In genomic region chr8:35206271-35206670, GRCm38 (mm10) we compare ENCODE assay signal across 9 mouse cellular contexts.
DNase-seq lines count a peak whose midpoint lies in the region; ATAC-seq lines count a peak whose summit lies in the region.
"Had no signal": no experiment of that assay in that cellular context is flagged by ENCODE, and none has a peak within 500 bp of the region (broad histone marks: within the 10 kb centered on the region; RNA-seq: fewer than 3 reads in every experiment).

No protein-coding gene starts in this region.

- DNase-seq in forebrain, embryonic 10.5 days (ENCODE audit: extremely low spot score, low spot score) = no peak
- peak; percentile 71 for DNase-seq in heart, adult 9 months (ENCODE audit: low spot score in 2 of 2)
- DNase-seq in kidney, postnatal 10 days = peak; percentile 28
- peak; percentile 83 for DNase-seq in skeletal muscle tissue, adult 2 months (ENCODE audit: low read depth, low spot score)
- no peak for DNase-seq in cerebellum, postnatal 14 days
- DNase-seq in cerebellum, postnatal 36 days = no peak
- DNase-seq in frontal cortex, postnatal 14 days (ENCODE audit: low spot score in 2 of 2) = no peak

- H3K4me1 ChIP-seq in forebrain, embryonic 10.5 days = peaks cover 31% of the 10 kb centered on the region
- H3K4me1 ChIP-seq in forebrain, embryonic 15.5 days = no peaks in the 10 kb centered on the region

- H3K36me3 ChIP-seq in forebrain, embryonic 10.5 days (replicated peaks) = no peaks in the 10 kb centered on the region
- no peaks in the 10 kb centered on the region for H3K36me3 ChIP-seq in forebrain, embryonic 15.5 days

- H3K4me3 ChIP-seq in forebrain, embryonic 10.5 days = no peak overlapping the region
- no peak overlapping the region for H3K4me3 ChIP-seq in forebrain, embryonic 15.5 days
- H3K4me3 ChIP-seq: erythroblast, embryonic 14.5 days had no signal

- H3K4me2 ChIP-seq in forebrain, embryonic 15.5 days (replicated peaks) = no peak overlapping the region

- WGBS in forebrain, embryonic 10.5 days = 70% methylated on average over 6 of the region's 6 CpGs
- WGBS in forebrain, embryonic 15.5 days = 62% methylated on average over 6 of the region's 6 CpGs

- H3K9me3 ChIP-seq in forebrain, embryonic 10.5 days = no peaks in the 10 kb centered on the region
- H3K9me3 ChIP-seq in forebrain, embryonic 15.5 days = no peaks in the 10 kb centered on the region

- H3K27me3 ChIP-seq in forebrain, embryonic 10.5 days (ENCODE audit: poor library complexity, severe bottlenecking) = no peaks in the 10 kb centered on the region
- no peaks in the 10 kb centered on the region for H3K27me3 ChIP-seq in forebrain, embryonic 15.5 days

- H3K27ac ChIP-seq in forebrain, embryonic 10.5 days = 0 out of 2 replicates have a peak overlapping the region, but pooled peaks have one; percentile 32
- H3K27ac ChIP-seq in forebrain, embryonic 15.5 days (replicated peaks) = no peak overlapping the region

- H3K9ac ChIP-seq in forebrain, embryonic 15.5 days (replicated peaks) = no peak overlapping the region

- ATAC-seq in forebrain, embryonic 15.5 days (replicated peaks) = no peak

Comparison
In these comparisons a context has a peak if more than half of its experiments do, and no peak if none do; other contexts are left out.
1. DNase-seq: peak in heart, adult 9 months (2 of 2), kidney, postnatal 10 days (single experiment) and skeletal muscle tissue, adult 2 months (single experiment); none in forebrain, embryonic 10.5 days (single experiment), cerebellum, postnatal 14 days (0 of 2), cerebellum, postnatal 36 days (0 of 2) and frontal cortex, postnatal 14 days (0 of 2).